Mouse (Mus musculus): Measurements from ENCODE around the gene Gng12. TPM values are rescaled to one million over a fixed set of nuclear protein-coding genes. Genes with fewer than 3 reads are reported as not detected.
A peak's percentile ranks its signal among the peaks of the same experiment; 100 is the strongest.

Gng12 gene
- polyA plus RNA-seq, 1 experiment: 22.9 TPM

DNA sequence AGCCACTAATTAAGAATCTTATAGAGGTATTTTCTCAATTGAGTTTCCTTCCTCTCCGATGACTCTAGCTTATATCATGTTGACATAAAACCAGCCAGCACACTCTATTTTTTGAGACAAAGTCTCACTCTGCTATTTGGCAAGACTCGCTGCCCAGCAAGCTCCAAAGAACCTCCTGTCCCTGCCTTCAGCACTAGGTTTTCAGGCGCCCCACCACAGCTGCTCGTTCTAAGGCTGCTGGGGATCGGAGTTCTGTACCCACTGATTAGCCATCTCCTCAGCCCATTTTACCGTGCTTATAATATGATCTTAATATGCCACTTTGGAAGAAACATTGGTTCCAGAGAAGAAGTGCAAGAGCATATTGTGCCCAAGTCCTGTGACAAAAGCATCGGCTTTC, 26.3 kb downstream of the Gng12 start:
- WGBS: 74% methylated on average over 7 of the region's 7 CpGs
- H3K4me3 ChIP-seq (replicated peaks; ENCODE audit: control insufficient read depth, low read depth, low read length): no peak overlapping the region
- TF ChIP-seq CTCF (IDR thresholded peaks at IDR 0.05; ENCODE audit: control insufficient read depth, insufficient read depth, low read length): no peak
- peaks cover 5% of the 10 kb centered on the region for H3K4me1 ChIP-seq (ENCODE audit: control insufficient read depth, insufficient read depth, low read length)
- no peak overlapping the region for H3K27ac ChIP-seq (ENCODE audit: control insufficient read depth, insufficient read depth, low read depth, low read length, poor library complexity)

DNA sequence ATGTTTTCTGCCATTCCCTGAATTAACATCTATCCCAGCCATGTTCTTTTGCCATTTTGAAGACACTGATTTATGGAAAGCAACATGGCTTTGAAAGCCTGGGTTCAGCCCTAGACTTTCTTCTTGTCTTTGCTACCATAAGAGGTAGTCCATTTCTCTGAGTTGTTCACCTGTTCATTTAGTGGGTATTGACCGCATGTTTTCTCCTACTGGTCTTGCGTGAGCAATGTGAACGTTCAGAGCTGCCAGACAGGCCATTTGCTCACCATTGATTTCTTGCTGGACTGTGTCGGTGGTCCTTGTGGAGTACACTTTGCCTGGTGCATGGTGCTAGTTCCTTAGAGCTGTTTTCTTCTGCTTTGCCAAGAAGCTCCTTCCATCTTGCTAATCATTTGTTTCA, 27.7 kb downstream of the Gng12 start:
- 80% methylated on average over 4 of the region's 4 CpGs for WGBS
- H3K27ac ChIP-seq (ENCODE audit: control insufficient read depth, insufficient read depth, low read depth, low read length, poor library complexity): no peak overlapping the region
- H3K4me3 ChIP-seq (replicated peaks; ENCODE audit: control insufficient read depth, low read depth, low read length): no peak overlapping the region
- TF ChIP-seq POLR2A (IDR thresholded peaks at IDR 0.05; ENCODE audit: borderline replicate concordance, control insufficient read depth, low read depth, low read length): no peak
- no peak for TF ChIP-seq CTCF (IDR thresholded peaks at IDR 0.05; ENCODE audit: control insufficient read depth, insufficient read depth, low read length)
- H3K4me1 ChIP-seq (ENCODE audit: control insufficient read depth, insufficient read depth, low read length): peaks cover 6% of the 10 kb centered on the region

DNA sequence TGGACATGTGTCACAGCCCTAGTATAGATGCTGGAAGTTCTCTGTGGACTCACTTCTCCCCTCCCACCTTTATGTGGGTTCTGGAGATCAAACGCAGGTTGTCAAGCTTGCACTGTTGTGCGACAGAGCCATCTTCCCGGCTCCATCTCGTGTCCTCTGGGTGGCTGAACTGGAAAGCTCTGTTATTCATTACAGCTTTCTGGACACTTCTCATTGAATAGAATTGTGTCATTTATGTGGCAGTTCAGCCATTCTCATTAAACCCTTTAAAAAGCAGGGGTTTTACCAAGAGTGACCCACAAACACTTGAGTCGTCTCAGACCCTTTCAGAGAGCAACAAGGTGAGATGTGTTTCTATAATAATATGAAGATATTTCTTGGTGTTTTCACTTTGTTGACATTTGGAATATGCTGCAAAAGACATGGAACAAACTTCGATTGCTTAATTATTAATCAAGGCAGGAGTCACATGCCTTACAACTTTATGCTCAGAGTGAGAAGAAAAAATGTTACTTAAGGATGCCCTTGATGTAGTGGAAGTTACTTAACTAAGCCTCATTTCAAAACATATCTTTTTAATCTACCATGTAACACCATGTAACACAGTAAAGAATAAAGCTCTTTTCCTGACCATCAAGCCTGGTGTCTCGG, 28.2 kb downstream of the Gng12 start:
- TF ChIP-seq CTCF (IDR thresholded peaks at IDR 0.05; ENCODE audit: control insufficient read depth, insufficient read depth, low read length): no peak
- TF ChIP-seq POLR2A (IDR thresholded peaks at IDR 0.05; ENCODE audit: borderline replicate concordance, control insufficient read depth, low read depth, low read length): no peak
- WGBS: 64% methylated on average over 7 of the region's 7 CpGs
- H3K4me1 ChIP-seq (ENCODE audit: control insufficient read depth, insufficient read depth, low read length): peaks cover 8% of the 10 kb centered on the region

DNA sequence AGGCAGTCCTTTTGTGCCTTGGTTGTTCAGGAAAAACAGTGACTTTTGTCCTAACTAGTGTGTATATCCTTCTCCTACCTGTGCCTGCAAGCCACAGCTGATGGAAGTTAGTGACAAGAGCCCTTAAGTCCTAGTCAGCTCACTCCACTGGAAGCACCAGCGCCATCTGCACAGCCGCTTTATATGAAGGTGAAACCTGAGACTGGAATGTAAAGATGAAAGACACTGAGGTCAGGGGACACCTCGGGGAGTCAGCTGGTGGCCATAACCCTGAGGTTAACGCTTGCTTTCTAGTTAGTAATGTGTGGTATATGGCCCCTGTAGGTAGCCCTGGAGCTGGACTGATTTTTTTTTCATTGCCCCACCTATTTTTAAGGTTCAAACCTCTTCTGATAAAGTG, 30.1 kb downstream of the Gng12 start:
- WGBS: 82% methylated on average over 4 of the region's 4 CpGs
- H3K27ac ChIP-seq (ENCODE audit: control insufficient read depth, insufficient read depth, low read depth, low read length, poor library complexity): no peak overlapping the region
- TF ChIP-seq CTCF (IDR thresholded peaks at IDR 0.05; ENCODE audit: control insufficient read depth, insufficient read depth, low read length) (no peak), POLR2A (IDR thresholded peaks at IDR 0.05; ENCODE audit: borderline replicate concordance, control insufficient read depth, low read depth, low read length) (no peak)
- H3K4me3 ChIP-seq (replicated peaks; ENCODE audit: control insufficient read depth, low read depth, low read length): no peak overlapping the region
- H3K4me1 ChIP-seq (ENCODE audit: control insufficient read depth, insufficient read depth, low read length): peaks cover 3% of the 10 kb centered on the region; the same call in 1 of the 2 replicates

More for the DNA sequence above, 28.2 kb downstream of the Gng12 start:
- Histone ChIP-seq H3K27ac (ENCODE audit: control insufficient read depth, insufficient read depth, low read depth, low read length, poor library complexity) (no peak overlapping the region), H3K4me3 (replicated peaks; ENCODE audit: control insufficient read depth, low read depth, low read length) (no peak overlapping the region)

DNA sequence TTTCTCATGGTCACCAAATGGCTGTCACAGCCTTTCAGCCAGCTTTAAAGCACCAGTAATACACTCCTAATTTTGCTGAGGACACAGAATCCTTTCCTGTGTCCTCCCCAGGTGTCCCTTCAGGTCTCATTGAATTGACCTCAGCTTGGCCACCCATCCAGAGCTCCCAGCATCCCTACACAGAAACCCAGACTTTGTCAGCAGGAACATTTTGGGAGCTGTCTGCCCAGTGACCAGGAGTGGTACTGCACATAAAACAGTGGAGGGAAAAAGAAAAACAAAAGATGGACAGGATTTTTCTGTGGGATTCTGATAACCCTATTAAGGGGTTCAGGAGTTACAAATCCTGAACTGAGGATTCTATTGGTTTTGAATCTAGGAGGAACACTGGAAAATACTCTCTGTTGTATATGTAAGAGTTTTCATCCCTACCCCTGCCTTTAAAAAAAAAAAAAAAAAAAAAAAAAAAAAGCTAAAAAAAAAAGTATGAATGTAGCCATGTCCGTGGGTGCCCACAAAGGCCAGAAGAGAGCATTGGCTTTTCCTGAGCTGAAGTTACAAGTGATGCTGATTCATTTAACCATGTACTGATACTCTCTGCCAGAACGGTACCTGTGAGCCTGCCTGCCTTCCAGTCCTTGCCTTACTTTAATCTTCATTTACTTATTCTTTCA, 32.9 kb downstream of the Gng12 start:
- TF ChIP-seq CTCF (IDR thresholded peaks at IDR 0.05; ENCODE audit: control insufficient read depth, insufficient read depth, low read length): no peak
- TF ChIP-seq POLR2A (IDR thresholded peaks at IDR 0.05; ENCODE audit: borderline replicate concordance, control insufficient read depth, low read depth, low read length): no peak
- 4% methylated on average over 2 of the region's 2 CpGs for WGBS
- no peak overlapping the region for H3K4me3 ChIP-seq (replicated peaks; ENCODE audit: control insufficient read depth, low read depth, low read length)
- peaks cover 3% of the 10 kb centered on the region; the same call in 1 of the 2 replicates for H3K4me1 ChIP-seq (ENCODE audit: control insufficient read depth, insufficient read depth, low read length)
- no peak overlapping the region for H3K27ac ChIP-seq (ENCODE audit: control insufficient read depth, insufficient read depth, low read depth, low read length, poor library complexity)

DNA sequence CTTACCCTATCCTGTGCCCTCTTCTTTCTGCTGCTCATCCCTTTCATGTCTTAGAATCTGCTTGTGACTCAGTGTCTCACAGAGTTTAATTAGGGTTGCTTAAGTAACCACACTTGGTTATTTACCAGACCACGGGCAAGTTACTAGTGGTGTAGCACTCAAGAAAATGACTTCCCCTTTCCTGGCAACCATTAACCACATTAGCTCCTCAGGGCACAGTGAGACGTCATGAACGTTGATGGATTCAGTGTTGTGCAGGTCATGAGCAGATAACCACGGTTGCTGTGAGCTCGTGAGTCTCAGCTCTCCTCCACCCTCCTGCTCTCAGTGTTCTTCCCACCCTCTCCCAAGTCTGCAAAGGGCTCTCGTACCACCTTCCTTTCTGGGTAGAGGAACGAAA, 33.5 kb downstream of the Gng12 start:
- Histone ChIP-seq H3K4me1 (ENCODE audit: control insufficient read depth, insufficient read depth, low read length) (peaks cover 3% of the 10 kb centered on the region; the same call in 1 of the 2 replicates), H3K4me3 (replicated peaks; ENCODE audit: control insufficient read depth, low read depth, low read length) (peak overlapping the region; percentile 20), H3K27ac (ENCODE audit: control insufficient read depth, insufficient read depth, low read depth, low read length, poor library complexity) (no peak overlapping the region)
- 1% methylated on average over 7 of the region's 7 CpGs for WGBS
- TF ChIP-seq POLR2A (IDR thresholded peaks at IDR 0.05; ENCODE audit: borderline replicate concordance, control insufficient read depth, low read depth, low read length) (no peak), CTCF (IDR thresholded peaks at IDR 0.05; ENCODE audit: control insufficient read depth, insufficient read depth, low read length) (no peak)

DNA sequence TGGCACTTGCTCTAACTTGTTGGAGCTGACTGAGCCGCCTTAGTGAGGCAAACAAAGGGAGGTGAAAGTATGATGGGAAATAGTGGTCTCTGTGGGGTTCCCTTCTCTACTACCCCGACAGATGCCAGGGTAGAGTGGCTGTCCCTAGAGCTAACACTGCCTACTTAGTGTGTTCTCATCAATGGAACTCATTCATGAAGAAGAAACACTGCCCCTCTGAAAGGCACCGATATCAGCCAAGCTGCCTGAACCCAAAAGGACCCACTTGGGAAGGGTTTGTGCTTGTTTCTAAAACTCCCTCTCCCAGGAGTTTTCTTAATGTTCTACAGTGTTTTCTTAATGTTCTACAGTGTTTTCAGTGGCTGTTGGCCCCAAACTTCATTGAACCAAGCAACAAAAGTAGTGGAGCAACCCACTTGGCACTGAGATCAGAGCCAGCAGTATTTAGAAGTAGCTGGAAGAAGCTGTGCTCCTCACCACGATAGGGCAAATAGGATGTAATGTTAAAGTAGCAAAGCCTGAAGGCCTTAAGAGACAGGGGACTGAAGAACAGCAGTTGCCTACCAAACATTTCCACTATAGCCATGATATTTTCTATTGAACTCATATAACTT, 36.1 kb downstream of the Gng12 start:
- Histone ChIP-seq H3K27ac (ENCODE audit: control insufficient read depth, insufficient read depth, low read depth, low read length, poor library complexity) (no peak overlapping the region), H3K4me3 (replicated peaks; ENCODE audit: control insufficient read depth, low read depth, low read length) (no peak overlapping the region), H3K4me1 (ENCODE audit: control insufficient read depth, insufficient read depth, low read length) (peaks cover 3% of the 10 kb centered on the region; the same call in 1 of the 2 replicates)
- TF ChIP-seq POLR2A (IDR thresholded peaks at IDR 0.05; ENCODE audit: borderline replicate concordance, control insufficient read depth, low read depth, low read length) (no peak), CTCF (IDR thresholded peaks at IDR 0.05; ENCODE audit: control insufficient read depth, insufficient read depth, low read length) (no peak)
- WGBS: 67% methylated on average over 4 of the region's 4 CpGs

DNA sequence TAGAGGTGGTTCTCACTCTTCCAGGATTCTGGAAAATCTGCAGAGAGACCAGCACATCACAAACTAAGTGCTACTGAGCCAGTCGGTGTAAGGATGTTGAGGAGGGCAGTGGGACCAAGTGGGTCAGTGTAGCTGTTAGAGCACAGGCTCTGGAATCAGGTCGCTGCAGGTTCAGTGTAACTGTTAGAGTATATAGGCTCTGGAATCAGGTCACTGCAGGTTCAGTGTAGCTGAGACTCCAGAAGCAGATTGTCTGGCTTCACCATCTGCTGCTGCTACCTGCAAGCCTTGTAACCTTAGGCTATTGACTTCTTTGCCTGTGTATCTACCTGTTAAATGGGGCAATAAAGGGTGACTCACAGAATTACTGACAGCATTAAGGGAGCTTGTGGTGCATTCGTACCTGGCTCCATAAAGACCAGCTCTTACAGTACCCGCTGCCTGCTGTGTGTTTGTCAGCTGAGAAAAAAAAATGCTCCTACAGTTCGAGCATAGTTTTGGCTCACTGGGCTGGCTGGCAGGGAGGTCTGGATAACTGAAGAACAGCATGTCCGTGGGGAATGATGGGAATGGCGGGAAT, 44.5 kb downstream of the Gng12 start:
- Histone ChIP-seq H3K27ac (ENCODE audit: control insufficient read depth, insufficient read depth, low read depth, low read length, poor library complexity) (no peak overlapping the region), H3K4me3 (replicated peaks; ENCODE audit: control insufficient read depth, low read depth, low read length) (no peak overlapping the region), H3K4me1 (ENCODE audit: control insufficient read depth, insufficient read depth, low read length) (peaks cover 12% of the 10 kb centered on the region)
- WGBS: 75% methylated on average over 7 of the region's 7 CpGs
- TF ChIP-seq POLR2A (IDR thresholded peaks at IDR 0.05; ENCODE audit: borderline replicate concordance, control insufficient read depth, low read depth, low read length): no peak
- TF ChIP-seq CTCF (IDR thresholded peaks at IDR 0.05; ENCODE audit: control insufficient read depth, insufficient read depth, low read length): no peak

Data from bone marrow, adult 2 months (tissue).